Mouse (Mus musculus): ENCODE measurements around the gene Pcsk1n.

- TF ChIP-seq HCFC1 (IDR thresholded peaks at IDR 0.05; ENCODE audit: borderline replicate concordance, insufficient read depth, low read length) (no peak), MAFK (IDR thresholded peaks at IDR 0.05; ENCODE audit: insufficient read depth, low read depth, low read length) (no peak), ZC3H11A (IDR thresholded peaks at IDR 0.05; ENCODE audit: borderline replicate concordance, low read depth, low read length) (no peak)
Measured at GRCm38 (mm10) chrX:7963829-7964626, 44.4 kb downstream of the Pcsk1n start.
